Mouse (Mus musculus): ENCODE results near the gene Dnajc30.
A peak's percentile ranks its signal among the peaks of the same experiment; 100 is the strongest.
"Not testable (repeated sequence)": the region's sequence is repeated elsewhere in the genome, so short reads cannot be mapped to it uniquely, and the experiment has no call there.

Gene Dnajc30

DNA sequence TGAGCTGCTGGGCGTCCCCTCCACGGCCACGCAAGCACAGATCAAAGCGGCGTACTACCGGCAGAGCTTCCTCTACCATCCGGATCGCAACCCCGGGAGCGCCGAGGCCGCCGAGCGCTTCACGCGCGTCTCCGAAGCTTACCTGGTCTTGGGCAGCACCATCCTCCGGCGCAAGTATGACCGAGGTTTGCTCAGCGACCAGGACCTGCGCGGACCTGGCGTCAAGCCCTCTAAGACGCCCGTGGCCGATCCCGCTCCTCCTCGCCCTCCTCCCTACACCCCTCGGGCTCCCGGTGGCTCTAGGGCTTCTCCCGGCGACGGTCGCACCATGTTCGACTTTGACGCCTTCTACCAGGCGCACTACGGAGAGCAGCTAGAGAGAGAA, 372 bp downstream of the Dnajc30 start:
- DNase-seq (ENCODE audit: low read depth, low spot score), result no peak

DNA sequence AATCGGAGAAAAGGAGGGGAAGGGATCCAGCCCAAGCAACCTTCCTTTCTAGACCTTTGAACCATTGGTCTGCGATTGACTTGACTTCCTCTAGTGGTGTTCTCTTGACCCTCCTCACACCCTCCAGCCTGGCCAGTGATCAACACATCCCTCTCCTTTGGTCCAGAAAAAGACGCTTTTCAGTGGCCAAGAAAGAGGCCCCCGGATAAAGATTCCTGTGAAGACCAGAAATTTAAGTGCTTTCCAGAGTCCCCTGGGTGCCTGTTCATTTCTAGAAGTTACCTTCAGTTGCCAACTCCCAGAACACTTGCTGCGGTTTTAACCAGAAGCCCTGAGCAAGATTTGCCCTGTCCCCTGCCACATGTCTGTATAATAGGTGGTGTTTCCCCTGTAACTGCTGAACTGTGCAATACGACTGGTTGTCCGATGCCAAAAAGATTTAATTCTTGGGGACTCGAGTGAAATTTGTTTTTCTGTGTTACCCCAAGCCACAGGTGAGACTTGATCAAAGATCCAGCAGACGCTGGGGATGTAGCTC, 976 bp downstream of the Dnajc30 start, which contains the start of gene Bud23:
Gene Bud23 (minus strand): TSS at position 51 of the 538 bp plus-strand sequence.
- not testable (repeated sequence) for DNase-seq (ENCODE audit: low read depth, low spot score)

DNA sequence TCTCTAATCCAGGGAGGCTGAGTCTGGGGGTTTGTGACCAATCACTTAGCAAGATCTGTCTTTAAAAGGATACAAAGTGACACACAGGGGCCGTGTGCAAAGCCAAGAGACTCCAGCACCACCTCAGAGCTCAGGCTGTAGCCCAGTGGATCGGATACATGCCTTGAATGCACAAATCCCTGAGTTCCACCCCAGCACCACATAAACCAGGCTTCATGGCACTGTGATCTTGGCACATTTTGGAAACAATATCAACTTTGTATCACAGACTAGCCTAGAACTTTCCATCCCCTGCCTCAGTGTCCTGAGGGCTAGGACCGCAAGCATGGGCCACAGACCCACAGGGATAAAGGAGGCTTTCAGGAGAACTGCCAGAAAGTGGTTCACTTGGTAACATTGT, 2.0 kb downstream of the Dnajc30 start:
- DNase-seq (ENCODE audit: low read depth, low spot score), result no peak

DNA sequence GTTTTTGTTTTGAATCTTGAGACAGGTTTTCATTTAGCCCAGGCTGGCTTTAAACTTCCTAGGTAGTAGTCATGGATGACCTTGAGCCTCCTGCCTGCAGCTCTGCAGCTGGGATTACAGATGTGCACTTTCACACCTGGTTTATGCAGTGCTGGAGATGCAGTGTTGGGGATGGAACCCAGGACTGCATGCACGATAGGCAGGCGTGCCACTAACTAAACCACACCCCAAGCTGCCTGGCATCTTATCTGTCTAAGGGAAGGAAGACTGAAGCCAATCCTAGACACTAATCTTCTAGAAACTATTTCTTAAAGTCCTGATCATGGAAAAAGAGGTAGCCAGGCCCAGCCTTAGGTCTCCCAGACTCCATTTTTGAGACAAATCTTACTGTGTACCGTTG, 6.4 kb downstream of the Dnajc30 start:
- no peak for DNase-seq (ENCODE audit: low read depth, low spot score)

DNA sequence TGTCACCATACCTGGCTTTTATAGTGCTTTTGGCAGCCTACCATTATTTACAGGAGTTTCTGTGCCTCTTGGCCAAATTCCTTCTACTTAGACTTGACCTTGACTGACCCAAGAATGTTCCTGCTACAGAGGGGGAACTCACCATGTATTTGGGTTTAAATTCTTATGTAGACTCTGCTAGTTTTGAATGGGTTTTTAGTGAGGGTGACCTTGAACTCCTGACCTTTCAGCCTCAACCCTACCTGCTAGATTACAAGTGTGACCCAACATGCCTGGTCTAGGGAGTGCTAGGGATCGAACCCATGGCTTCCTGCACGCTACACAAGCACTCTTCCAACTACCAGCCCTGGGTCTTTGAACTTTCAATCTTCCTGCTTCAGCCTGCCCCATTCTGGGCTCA, 8.1 kb downstream of the Dnajc30 start:
- DNase-seq (ENCODE audit: low read depth, low spot score), result peak; percentile 87

DNA sequence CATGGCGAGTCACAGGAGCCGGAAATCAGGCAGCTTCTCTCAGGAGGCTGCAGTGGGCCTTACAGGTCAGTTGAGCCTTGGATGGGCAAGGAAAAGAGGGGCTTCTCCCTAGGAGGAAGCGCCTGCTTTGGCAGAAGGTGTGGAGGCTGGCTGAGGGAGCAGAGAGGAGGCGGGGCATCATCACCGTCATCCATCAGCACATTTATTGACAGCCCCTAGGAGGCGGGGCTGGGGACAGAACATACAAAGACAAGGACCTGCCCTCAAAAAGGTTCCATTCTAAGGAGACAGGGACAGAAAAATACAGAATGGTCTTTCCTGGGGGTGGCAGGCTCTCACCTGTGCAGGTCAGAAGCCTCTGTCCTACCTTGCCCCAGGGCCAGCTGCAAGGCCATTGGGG, 8.7 kb downstream of the Dnajc30 start:
- peak; percentile 92 for DNase-seq (ENCODE audit: low read depth, low spot score)

DNA sequence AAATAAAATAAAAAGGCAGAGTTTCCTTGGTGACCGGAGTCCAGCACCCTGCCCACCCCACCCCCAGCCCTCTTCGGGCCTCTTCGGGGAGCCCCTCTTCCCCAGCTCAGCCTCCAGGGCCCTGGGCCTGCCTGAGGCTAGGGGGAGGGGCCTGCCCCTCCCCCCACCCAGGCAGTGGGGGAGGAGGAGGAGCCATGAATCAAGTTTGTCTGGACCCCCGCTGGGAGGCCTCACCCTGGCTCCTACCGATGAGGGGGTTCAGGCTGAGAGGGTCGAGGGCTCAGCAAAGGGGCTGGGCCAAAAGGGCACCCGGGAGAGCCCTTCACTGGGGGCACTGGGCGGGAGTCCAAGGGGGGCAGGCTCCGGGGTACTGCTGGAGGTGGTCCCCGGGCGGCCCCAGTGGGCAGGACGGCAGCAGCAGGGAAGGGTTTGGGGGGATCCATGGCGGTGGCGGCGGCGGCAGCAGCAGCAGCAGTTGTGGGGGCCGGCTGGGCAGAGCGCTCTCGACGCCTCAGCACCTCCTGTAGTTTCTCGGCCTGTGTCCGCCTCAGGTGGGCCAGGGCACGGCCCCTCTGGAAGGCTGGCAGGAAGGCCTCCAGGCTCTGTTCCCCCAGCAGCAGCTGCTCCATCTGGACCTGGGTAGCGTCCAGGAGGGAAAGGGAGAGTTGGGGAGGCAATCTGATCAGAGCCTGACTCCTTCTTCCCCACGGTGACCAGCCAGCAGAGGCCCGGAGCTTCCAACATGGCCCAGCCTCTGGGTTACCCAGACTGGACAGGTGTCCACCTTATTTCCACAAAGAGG, 9.5 kb downstream of the Dnajc30 start:
- DNase-seq (ENCODE audit: low read depth, low spot score), result peak; percentile 57

DNA sequence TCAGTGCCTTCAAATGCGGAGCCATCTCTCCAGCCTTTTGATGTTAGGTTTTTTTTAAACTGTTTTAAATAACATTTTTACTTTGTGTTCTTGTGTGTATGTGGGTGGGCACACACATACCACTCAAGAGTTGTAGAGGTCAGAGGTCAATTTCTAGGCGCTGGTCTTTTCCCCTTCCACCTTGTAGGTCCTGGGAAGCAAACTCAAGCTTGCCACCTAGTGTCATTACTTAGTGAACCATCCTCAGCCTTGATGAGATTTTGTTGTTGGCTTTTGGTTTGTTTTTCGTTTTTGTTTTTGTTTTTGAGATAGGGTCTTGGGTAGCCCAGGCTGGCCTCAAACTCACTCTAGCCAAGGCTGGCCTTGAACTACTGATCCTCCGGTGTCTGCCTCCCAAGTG, 11.7 kb downstream of the Dnajc30 start:
- peak; percentile 41 for DNase-seq (ENCODE audit: low read depth, low spot score)

DNA sequence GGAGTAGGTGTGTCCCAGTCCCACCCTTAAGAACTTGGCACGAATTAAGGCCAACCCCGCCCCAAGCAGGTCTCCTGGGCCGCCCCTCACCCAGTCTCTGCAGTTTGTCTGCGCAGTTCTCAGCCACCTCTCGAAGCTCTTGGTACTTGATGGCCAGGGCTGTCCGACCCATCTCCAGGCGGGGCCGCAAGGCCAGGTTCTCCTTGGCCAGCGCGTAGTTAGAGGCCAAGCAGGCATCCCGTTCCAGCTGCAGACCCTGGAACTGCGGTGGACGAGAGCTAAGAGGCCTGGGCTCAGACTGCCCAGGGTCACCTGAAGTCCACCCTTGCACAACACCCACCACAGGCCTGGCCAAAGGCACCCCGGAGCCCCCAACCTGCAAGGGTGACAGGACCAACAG, 12.4 kb downstream of the Dnajc30 start:
- no peak for DNase-seq (ENCODE audit: low read depth, low spot score)

DNA sequence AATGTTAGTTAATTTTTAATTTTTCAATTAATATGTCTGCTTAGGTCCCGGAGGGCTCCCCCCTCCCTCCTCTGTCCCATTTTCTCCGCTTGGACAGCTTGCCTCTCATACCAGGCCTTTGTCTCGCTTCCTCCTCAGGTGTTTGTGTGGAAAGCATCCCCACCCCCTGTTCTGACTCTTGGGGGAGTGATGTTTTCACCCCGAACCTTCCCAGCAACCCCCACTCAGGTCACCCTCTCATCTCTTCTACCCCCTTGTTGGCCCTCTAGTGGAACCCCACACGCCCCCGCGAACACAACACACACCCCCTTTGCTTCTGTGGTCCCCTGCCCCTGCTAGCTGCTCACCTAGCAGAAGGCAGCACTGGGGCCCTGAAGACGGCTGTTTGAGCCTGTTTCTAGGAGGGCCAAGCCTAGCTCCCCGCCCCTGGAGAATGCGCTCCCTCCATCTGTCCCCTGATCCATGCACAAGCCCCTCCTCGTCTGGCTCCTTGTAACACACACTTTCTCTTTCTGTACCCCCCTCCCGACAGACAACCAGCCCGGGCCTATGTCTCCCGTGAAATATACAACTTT, 13.0 kb downstream of the Dnajc30 start:
- peak; percentile 59 for DNase-seq (ENCODE audit: low read depth, low spot score)

DNA sequence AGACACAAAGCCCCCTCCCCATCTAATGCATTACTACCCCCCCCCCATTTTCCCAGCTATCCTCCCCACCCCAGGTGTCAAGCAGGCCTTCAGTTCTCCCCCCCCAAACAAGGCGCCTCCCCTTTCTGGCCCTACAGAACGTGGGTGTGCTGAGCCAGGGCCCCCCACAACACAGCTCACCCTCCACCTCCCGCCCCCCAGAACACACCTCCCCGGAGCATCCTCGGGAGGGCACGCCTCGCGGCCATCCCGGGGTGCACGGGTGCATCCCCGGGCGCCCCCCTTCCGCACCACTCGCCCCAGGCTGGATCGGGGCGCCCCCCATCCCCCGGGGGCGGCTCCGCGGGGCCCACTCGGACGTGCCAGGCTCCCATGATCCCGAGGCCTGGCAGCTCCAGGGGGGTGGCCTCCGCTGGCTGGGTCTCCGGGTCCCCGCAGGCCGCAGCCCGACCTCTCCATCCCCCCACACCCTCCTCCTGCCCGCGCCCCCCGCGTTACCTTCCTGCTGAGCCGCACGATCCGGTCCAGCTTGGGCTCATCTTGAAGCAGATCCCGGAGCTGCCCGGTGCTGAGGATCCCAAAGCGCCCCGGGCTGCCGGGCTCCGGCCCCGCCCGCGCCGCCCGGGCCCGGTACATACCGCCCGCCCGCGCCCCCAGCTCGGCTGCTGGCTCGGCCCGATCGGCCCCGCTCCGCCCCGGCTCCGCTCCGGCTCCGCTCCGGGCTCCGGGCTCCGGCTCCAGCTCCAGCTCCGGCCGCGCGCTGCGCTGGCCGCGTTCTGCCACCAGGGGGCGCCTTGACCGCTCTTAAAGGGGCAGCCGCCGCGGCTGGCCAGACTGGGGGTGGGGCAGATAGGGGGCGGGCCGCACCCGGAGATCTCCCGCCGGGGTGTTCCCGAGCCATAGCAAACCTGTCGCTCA, 13.8 kb downstream of the Dnajc30 start, which contains the start of gene Vps37d:
Gene Vps37d (minus strand): TSS at position 703 of the 918 bp plus-strand sequence.
- peak; percentile 85 for DNase-seq (ENCODE audit: low read depth, low spot score)

DNA sequence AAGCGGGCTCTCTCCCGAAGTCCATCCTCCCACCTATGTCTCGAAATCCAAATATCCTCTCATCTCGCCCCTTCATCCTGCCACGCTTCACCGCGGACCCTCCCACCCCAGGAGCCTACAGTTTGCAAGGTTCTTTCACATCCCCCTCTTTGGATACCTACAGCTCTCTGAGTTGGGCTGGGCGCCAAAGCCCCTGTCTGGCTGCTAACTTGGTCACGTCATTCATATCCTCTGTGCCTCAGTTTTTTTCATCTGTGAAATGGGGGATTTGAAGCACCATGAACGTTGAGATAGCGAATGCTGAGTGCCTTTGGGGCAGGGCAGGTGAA, 14.4 kb downstream of the Dnajc30 start:
- DNase-seq (ENCODE audit: low read depth, low spot score), result no peak

DNA sequence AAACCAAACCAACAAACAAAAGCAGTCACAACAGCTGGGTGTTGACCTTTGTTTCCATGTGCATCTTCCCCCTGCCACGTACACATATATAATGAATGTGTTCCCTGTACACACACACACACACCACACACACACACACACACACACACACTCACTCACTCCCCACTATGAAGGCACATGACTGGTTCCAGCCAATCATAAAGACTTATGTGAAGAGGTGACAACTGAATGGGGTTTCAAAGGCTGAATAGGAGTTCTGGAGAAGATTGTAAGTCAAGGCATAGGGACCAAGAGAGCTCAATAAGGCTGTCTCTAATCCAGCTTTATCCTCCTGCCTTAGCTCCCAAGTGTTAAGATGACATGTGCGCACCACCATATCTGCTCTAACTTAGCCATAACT, 15.6 kb downstream of the Dnajc30 start:
- no peak for DNase-seq (ENCODE audit: low read depth, low spot score)

DNA sequence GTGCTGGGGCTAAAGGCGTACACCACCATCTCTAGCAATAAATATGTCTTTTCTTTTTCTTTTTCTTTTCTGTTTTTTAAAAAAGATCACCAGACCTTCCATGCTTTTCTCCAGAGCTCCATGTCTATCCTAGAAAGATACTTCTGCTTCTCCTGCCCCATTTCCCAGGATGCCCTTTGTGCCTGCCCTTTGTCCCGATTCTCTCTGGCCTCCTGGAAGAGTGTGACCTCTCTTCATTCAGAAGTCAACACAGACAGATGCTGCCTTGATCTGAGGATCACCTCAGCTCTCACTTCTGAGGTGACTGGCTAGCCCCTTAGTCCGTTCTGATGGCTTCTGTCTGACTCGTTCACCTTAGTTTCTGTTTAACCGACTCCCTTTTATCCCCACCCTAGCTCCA, 16.5 kb downstream of the Dnajc30 start:
- no peak for DNase-seq (ENCODE audit: low read depth, low spot score)

DNA sequence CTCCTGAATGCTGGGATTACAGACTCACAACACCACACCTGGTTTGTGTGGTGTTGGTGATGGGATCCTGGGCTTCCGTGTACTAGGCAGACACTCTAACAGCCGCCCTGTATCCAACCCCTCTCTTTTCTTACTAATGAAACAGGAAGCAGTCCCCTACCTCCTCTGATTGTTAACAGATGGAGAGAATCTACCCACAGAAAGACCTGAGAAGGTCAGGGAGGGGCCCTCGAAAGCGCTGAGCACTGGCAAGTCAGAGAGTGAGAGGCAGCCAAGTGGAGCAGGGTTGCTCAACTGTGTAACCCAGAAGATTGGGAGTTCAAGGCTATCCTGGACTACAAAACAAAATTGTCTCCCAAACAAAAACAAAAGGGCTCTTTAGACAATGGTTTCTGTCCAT, 22.9 kb downstream of the Dnajc30 start:
- no peak for DNase-seq (ENCODE audit: low read depth, low spot score)

DNA sequence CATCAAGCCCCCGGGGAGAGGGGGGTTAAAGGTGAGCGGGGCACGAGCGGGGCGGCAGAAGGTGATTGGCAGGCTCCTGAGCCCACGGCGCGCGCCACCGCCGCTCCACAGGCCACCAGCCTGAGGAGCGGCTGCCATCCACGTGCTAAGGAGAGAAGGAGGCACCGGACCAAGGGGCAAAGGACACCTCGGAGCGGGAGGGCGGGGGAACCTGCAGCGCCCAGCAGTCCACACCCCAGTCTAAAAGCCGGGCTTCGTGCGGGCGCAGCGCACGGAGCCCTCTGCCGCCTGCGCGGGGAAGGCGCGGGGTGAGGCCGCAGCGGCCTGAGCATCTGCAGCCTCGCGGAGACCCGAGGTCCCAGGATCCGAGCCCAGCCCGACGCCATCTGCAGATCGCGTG, 25.7 kb downstream of the Dnajc30 start, which contains the start of gene Mlxipl:
Gene Mlxipl (plus strand): TSS at position 238 of the 400 bp plus-strand sequence.
- no peak for DNase-seq (ENCODE audit: low read depth, low spot score)

DNA sequence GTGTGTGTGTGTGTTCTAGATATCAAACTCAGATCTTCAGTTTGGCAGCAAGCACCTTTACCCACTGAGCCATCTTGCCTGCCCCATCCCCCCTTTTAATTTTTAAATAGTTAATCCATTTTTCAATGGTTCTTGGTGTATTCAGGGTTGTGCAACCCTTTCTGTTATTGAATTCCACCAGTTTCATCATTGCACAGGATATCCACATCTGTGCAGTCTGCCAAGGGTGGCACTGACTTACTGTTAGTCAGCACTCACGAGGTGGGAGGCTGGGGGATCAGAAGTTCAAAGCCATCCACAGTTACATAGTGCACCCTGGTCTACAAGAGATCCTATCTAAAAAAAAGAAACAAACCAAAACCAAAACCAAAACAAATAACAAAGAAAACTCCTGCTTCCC, 37.0 kb downstream of the Dnajc30 start:
- no peak for DNase-seq (ENCODE audit: low read depth, low spot score)

DNA sequence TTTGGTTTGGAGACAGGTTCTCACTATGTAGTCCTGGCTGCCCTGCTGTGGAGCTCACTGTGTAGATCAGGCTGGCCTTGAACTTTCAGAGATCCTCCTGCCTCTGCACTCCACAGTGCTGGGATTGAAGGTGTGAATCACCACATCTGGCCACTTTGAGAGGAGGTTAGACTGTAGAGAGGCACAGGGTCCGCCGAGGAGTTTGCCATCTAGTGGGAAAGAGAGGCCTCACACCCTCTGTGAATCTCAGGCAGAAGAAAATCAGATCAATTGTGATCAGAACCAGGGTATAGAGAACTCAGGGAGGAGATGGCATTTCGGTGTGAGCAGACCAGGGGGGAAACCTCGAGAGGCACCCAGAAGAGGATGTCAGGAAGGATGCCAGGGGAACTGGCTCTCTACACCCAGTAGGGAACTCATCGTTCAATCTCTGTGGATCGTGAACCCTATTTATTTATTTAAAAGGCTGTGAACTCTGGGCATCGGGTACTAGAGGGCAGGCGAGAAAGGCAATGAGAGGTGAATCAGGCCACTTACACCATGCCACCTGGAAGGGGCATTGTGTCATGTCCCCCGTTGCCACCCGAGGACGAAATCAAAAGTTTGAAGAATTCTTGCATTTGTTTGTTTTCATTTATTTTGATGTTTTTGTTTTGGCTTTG, 40.1 kb downstream of the Dnajc30 start:
- DNase-seq (ENCODE audit: low read depth, low spot score), result peak; percentile 77

DNA sequence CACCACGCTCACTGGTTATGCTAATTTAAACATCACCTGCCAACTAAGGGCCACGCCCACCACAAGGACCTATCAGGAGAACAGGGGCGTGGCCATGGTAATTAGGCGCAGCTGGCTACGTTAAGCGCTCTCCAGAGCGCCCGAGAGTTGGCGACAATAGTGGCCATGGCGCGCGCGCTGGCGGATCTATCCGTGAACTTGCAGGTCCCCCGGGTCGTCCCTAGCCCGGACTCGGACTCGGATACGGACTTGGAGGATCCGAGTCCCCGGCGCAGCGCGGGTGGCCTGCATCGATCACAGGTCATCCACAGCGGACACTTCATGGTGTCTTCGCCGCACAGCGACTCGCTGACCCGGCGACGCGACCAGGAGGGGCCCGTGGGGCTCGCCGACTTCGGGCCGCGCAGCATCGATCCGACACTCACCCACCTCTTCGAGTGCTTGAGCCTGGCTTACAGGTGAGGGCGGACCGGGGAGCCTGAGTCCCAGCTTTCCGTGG, 42.8 kb downstream of the Dnajc30 start:
- DNase-seq (ENCODE audit: low read depth, low spot score), result peak; percentile 96

DNA sequence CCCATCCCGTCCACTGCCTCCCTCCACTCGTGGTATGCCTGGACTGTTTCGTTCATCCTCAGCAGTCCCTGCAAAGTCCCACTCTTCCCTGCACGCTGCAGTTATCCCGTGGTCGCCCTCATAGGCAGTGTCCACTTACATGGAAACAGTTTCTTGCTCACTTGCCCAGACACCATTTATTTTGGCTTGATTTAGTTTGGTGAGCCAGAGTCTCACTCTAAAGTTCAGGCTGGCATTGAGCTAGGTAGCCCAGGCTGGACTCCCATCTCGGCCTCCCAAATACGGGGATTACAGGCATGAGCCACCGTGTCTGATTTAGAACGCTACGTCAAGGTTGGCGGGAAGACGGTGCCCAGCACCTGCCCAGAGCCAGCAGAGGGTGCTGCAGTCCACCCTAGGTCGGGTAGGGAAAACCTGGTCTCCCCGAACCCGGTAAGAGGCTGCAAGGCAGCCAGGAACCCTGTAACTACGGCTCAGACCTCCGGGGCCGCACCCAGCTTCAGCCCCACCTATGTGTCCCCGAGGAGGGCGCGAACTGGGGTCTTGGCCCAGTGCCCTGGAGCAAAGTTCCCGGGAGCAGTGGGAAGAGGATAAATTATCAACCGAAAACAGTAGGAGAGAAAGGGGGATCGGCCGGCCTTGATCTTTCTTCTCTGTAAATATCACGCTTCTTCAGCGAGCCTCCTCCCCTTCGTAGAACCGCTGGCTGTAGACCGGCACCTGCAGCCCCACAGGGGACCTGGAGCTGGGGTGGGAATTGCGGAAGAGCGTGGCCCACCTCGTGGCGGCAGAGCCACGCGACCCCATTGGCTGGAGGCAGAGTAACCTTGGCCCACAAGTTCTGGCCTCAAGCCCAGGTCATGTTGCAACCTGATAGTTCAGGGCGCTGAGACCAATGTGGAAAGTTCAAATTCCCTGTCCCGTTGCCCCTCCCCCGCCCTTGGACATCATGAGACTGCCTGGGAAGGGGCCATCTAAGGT, 43.8 kb downstream of the Dnajc30 start:
- peak; percentile 63 for DNase-seq (ENCODE audit: low read depth, low spot score)
